Mouse (Mus musculus) G1E (cell line): ENCODE measurements around the gene Glb1.

Source experiments
- CTCF ChIP-seq: IDR thresholded peaks from 2 replicates; pipeline ENCODE4 v1.5.1; 2012; ENCODE audit warnings: low read depth, low read length, inconsistent platforms, mixed read lengths
- GATA1 ChIP-seq: IDR thresholded peaks from 2 replicates; pipeline ENCODE4 v1.6.1; 2012; ENCODE audit warnings: borderline replicate concordance, low read length, inconsistent platforms, mixed read lengths
- GATA2 ChIP-seq: IDR thresholded peaks from 2 replicates; pipeline ENCODE4 v1.6.1; 2012; ENCODE audit warnings: low read depth, low read length, inconsistent platforms, borderline replicate concordance
- POLR2AphosphoS5 ChIP-seq: IDR thresholded peaks from 2 replicates; pipeline ENCODE4 v1.6.1; 2012; ENCODE audit warnings: low read depth, low read length, inconsistent platforms; ENCODE audit not compliant: insufficient replicate concordance
- TAL1 ChIP-seq: conservative IDR thresholded peaks from 2 replicates; pipeline ENCODE4 v1.6.1; 2012; ENCODE audit warnings: low read depth, low read length, inconsistent platforms, mixed read lengths

DNA sequence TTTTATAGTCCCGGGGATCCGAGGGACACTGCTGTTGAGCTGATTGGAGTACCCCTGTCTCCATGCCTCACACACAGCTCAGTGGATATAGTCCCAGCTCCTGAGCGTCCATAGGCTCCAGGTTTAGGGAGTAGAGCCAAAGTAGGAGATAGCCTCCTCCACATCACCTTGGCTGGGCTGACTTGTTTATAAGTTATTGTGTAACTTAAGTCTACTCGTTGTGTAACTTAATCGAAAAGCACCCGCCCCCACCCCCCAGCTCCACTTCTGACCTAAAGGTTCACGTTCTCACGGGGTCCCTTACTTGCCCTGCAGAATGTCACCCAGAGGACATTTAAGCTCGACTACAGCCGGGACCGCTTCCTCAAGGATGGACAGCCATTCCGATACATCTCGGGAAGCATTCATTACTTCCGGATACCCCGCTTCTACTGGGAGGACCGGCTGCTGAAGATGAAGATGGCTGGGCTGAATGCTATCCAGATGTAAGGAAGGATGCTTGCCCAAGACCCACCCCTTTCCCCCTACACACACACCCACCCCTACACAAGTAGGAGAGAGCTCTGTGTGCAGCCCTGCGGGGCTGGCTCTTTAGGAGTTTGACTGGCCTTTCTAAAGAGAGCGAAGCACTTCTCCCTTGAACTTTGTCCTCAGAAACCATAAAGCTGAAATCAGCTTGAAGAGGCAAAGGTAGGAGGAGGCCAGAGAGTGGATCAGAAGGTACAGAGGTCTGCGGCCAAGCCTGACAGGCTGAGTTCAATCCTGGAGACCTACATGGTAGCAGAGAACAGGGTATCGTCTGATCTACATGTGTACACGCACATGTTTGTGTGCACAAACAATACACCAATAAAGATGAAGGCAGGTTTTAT is 16.0 kb downstream of the Glb1 start:
- TF ChIP-seq CTCF (no peak), TAL1 (no peak), GATA1 (no peak), GATA2 (no peak), POLR2AphosphoS5 (no peak)
